Mouse (Mus musculus): Measurements from ENCODE around the gene Morc4. TPM values are rescaled to one million over a fixed set of nuclear protein-coding genes. Genes with fewer than 3 reads are reported as not detected.

The Morc4 gene
- total RNA-seq (2014; rRNA removed) (3.1 and 6.0 TPM in 2 replicates), polyA plus RNA-seq (2015; fragmentation: Nextera tagmentation; extraction: Ambion mirVana) (2.9 and 3.0 TPM in 2 replicates)

- Histone ChIP-seq H3K27me3 (ENCODE audit: insufficient read depth, low read length) (no peaks in the 10 kb centered on the region; the same call in 1 of the 2 replicates), H3K4me1 (ENCODE audit: insufficient read depth, low read length) (no peaks in the 10 kb centered on the region), H3K36me3 (ENCODE audit: insufficient read depth, low read length) (no peaks in the 10 kb centered on the region), H3K9me3 (ENCODE audit: low read length) (no peaks in the 10 kb centered on the region), H3K27ac (peak within 1 kb of the TSS; percentile 32; the same call in 1 of the 2 replicates), H3K4me2 (ENCODE audit: low read depth, low read length) (peak within 1 kb of the TSS; percentile 63), H3K9ac (replicated peaks; ENCODE audit: low read length) (peak within 1 kb of the TSS; percentile 58), H3K4me3 (ENCODE audit: low read length) (peak within 1 kb of the TSS; percentile 58)
- ATAC-seq: peak; percentile 94
- DNase-seq (ENCODE audit: low spot score): peak; percentile 76
- no peak for TF ChIP-seq CTCF (IDR thresholded peaks at IDR 0.05; ENCODE audit: low read depth)
- WGBS: 28% methylated on average over 78 of the region's 87 CpGs
Measured at GRCm38 (mm10) chrX:139870938-139871791, at the start of gene Morc4. Gene Morc4, minus strand, starts transcription at chrX:139871677.

- DNase-seq (ENCODE audit: low spot score): no peak
- no peaks in the 10 kb centered on the region for H3K9me3 ChIP-seq (ENCODE audit: low read length)
- no peaks in the 10 kb centered on the region for H3K27me3 ChIP-seq (ENCODE audit: insufficient read depth, low read length)
- ATAC-seq: no peak
- H3K9ac ChIP-seq (replicated peaks; ENCODE audit: low read length): no peak overlapping the region
- H3K4me1 ChIP-seq (ENCODE audit: insufficient read depth, low read length): no peaks in the 10 kb centered on the region
- no peak overlapping the region for H3K4me2 ChIP-seq (ENCODE audit: low read depth, low read length)
- no peak overlapping the region for H3K4me3 ChIP-seq (ENCODE audit: low read length)
- H3K36me3 ChIP-seq (ENCODE audit: insufficient read depth, low read length): no peaks in the 10 kb centered on the region
- H3K27ac ChIP-seq: no peak overlapping the region
- 83% methylated on average over 4 of the region's 4 CpGs for WGBS
- no peak for TF ChIP-seq CTCF (IDR thresholded peaks at IDR 0.05; ENCODE audit: low read depth)
Measured at GRCm38 (mm10) chrX:139920572-139920971, 49.1 kb upstream of the Morc4 start.

- DNase-seq (ENCODE audit: low spot score) (no peak), ATAC-seq (no peak)
- no peaks in the 10 kb centered on the region for H3K4me1 ChIP-seq (ENCODE audit: insufficient read depth, low read length)
- no peaks in the 10 kb centered on the region for H3K9me3 ChIP-seq (ENCODE audit: low read length)
- H3K4me3 ChIP-seq (ENCODE audit: low read length): no peak overlapping the region
- no peak overlapping the region for H3K9ac ChIP-seq (replicated peaks; ENCODE audit: low read length)
- no peak overlapping the region for H3K27ac ChIP-seq
- no peaks in the 10 kb centered on the region for H3K36me3 ChIP-seq (ENCODE audit: insufficient read depth, low read length)
- no peak overlapping the region for H3K4me2 ChIP-seq (ENCODE audit: low read depth, low read length)
- no peaks in the 10 kb centered on the region for H3K27me3 ChIP-seq (ENCODE audit: insufficient read depth, low read length)
- no peak for TF ChIP-seq CTCF (IDR thresholded peaks at IDR 0.05; ENCODE audit: low read depth)
- WGBS: 79% methylated on average over 1 of the region's 1 CpGs
Measured at GRCm38 (mm10) chrX:139891387-139891786, 19.9 kb upstream of the Morc4 start.

GRCm38 (mm10) chrX:139883221-139883620, 11.7 kb upstream of the Morc4 start:
- ATAC-seq (no peak), DNase-seq (ENCODE audit: low spot score) (no peak)
- TF ChIP-seq CTCF (IDR thresholded peaks at IDR 0.05; ENCODE audit: low read depth): no peak
- Histone ChIP-seq H3K4me2 (ENCODE audit: low read depth, low read length) (no peak overlapping the region), H3K9ac (replicated peaks; ENCODE audit: low read length) (no peak overlapping the region), H3K4me3 (ENCODE audit: low read length) (no peak overlapping the region), H3K27me3 (ENCODE audit: insufficient read depth, low read length) (no peaks in the 10 kb centered on the region), H3K9me3 (ENCODE audit: low read length) (no peaks in the 10 kb centered on the region), H3K36me3 (ENCODE audit: insufficient read depth, low read length) (no peaks in the 10 kb centered on the region), H3K4me1 (ENCODE audit: insufficient read depth, low read length) (no peaks in the 10 kb centered on the region), H3K27ac (no peak overlapping the region)

GRCm38 (mm10) chrX:139877936-139878335, 6.5 kb upstream of the Morc4 start:
- Histone ChIP-seq H3K36me3 (ENCODE audit: insufficient read depth, low read length) (no peaks in the 10 kb centered on the region), H3K4me1 (ENCODE audit: insufficient read depth, low read length) (no peaks in the 10 kb centered on the region), H3K9me3 (ENCODE audit: low read length) (no peaks in the 10 kb centered on the region), H3K27me3 (ENCODE audit: insufficient read depth, low read length) (no peaks in the 10 kb centered on the region; the same call in 1 of the 2 replicates), H3K9ac (replicated peaks; ENCODE audit: low read length) (no peak overlapping the region), H3K4me2 (ENCODE audit: low read depth, low read length) (no peak overlapping the region), H3K27ac (no peak overlapping the region), H3K4me3 (ENCODE audit: low read length) (no peak overlapping the region)
- no peak for TF ChIP-seq CTCF (IDR thresholded peaks at IDR 0.05; ENCODE audit: low read depth)
- WGBS: 32% methylated on average over 3 of the region's 3 CpGs
- no peak for DNase-seq (ENCODE audit: low spot score)
- ATAC-seq: no peak

GRCm38 (mm10) chrX:139877105-139877504, 5.6 kb upstream of the Morc4 start:
- TF ChIP-seq CTCF (IDR thresholded peaks at IDR 0.05; ENCODE audit: low read depth): no peak
- Histone ChIP-seq H3K9me3 (ENCODE audit: low read length) (no peaks in the 10 kb centered on the region), H3K4me2 (ENCODE audit: low read depth, low read length) (no peak overlapping the region), H3K27ac (no peak overlapping the region), H3K36me3 (ENCODE audit: insufficient read depth, low read length) (no peaks in the 10 kb centered on the region), H3K9ac (replicated peaks; ENCODE audit: low read length) (no peak overlapping the region), H3K27me3 (ENCODE audit: insufficient read depth, low read length) (no peaks in the 10 kb centered on the region; the same call in 1 of the 2 replicates), H3K4me3 (ENCODE audit: low read length) (no peak overlapping the region), H3K4me1 (ENCODE audit: insufficient read depth, low read length) (no peaks in the 10 kb centered on the region)
- DNase-seq (ENCODE audit: low spot score): no peak
- ATAC-seq: no peak
- 85% methylated on average over 7 of the region's 7 CpGs for WGBS

- peak overlapping the region; percentile 58; the same call in 1 of the 2 replicates for H3K9ac ChIP-seq (replicated peaks; ENCODE audit: low read length)
- H3K27ac ChIP-seq: no peak overlapping the region
- DNase-seq (ENCODE audit: low spot score): peak; percentile 41
- peak overlapping the region; percentile 58 for H3K4me3 ChIP-seq (ENCODE audit: low read length)
- ATAC-seq: no peak
- H3K9me3 ChIP-seq (ENCODE audit: low read length): no peaks in the 10 kb centered on the region
- TF ChIP-seq CTCF (IDR thresholded peaks at IDR 0.05; ENCODE audit: low read depth): peak; percentile 23; the same call in 1 of the 2 replicates
- 33% methylated on average over 15 of the region's 15 CpGs for WGBS
- H3K4me2 ChIP-seq (ENCODE audit: low read depth, low read length): peak overlapping the region; percentile 63
- no peaks in the 10 kb centered on the region for H3K36me3 ChIP-seq (ENCODE audit: insufficient read depth, low read length)
- no peaks in the 10 kb centered on the region for H3K4me1 ChIP-seq (ENCODE audit: insufficient read depth, low read length)
- H3K27me3 ChIP-seq (ENCODE audit: insufficient read depth, low read length): no peaks in the 10 kb centered on the region; the same call in 1 of the 2 replicates
Measured at GRCm38 (mm10) chrX:139870300-139870711, 1.2 kb downstream of the Morc4 start.

Data from hindbrain, postnatal 0 days (tissue).